Mouse (Mus musculus): ENCODE measurements around the gene Ccdc50.

DNA sequence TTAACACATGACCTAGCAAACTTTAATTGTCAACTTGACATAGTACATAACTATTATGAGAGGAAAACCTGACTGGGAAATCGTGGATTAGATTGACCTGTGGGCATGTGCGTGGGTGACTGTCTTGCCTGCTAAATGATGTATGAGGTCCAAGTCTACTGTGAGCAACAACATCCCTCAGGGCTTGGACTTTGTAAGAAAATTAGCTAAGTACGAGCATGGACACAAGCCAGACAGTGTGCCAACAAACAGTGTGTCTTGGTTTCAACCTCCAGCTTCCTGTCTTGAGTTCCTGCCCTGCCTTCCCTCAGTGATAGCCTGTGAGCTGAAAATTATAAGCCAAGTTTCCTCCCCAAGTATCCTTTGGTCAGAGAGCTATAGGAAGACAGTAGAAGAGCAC, 41.1 kb upstream of the Ccdc50 start:
- no peak for TF ChIP-seq POLR2A (IDR thresholded peaks at IDR 0.05; ENCODE audit: control insufficient read depth, low read depth, low read length)
- TF ChIP-seq CTCF (IDR thresholded peaks at IDR 0.05; ENCODE audit: control insufficient read depth, insufficient read depth, insufficient replicate concordance, low read depth, low read length): no peak

Measured in testis, adult 2 months (tissue).